Mouse (Mus musculus) B cell, adult 62 days (primary cell): ENCODE results near the gene Vmn2r41. TPM values are rescaled to one million over a fixed set of nuclear protein-coding genes. Genes with fewer than 3 reads are reported as not detected.

ENCODE experiments used
- total RNA-seq: library from RNA; stranded (reverse); gene quantifications from 4 replicates; pipeline ENCODE4 v1.2.4, GENCODE M21; 2023

Gene Vmn2r41
- total RNA-seq = not detected in 4 replicates

DNA sequence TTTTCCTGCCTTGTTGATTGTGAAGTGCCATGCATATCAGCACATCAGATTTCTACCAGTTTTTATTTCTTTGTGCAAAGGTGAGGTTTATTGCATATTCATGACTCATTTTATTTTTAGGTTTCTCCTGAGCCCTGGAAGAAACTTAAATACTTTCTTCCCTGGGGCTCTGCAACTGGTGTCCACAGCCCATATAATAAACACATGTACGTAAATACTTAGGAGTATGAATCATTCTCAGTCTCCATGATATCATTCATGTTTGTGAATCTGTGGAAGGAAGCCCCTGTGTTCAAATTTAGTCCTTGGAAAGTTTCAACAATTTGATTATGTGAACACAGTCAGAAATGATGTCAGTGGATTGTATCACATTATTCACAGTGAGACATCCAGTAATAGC is at the start of gene Vmn2r41:
Gene Vmn2r41 (minus strand): TSS at position 101 of the 400 bp plus-strand sequence.

DNA sequence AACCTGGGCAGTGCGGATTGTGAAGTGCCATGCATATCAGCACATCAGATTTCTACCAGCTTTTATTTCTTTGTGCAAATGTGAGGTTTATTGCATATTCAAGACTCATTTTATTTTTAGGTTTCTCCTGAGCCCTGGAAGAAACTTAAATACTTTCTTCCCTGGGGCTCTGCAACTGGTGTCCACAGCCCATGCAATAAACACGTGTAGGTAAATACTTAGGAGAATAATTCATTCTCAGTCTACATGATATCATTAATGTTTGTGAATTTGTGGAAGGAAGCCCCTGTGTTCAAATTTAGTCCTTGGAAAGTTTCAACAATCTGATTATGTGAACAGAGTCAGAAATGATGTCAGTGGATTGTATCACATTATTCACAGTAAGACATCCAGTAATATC is 38.8 kb upstream of the Vmn2r41 start, which contains the start of gene Vmn2r42:
Gene Vmn2r42 (minus strand): TSS at position 101 of the 400 bp plus-strand sequence.

Other genes with a start within 250 kb of the Vmn2r41 start
- gene Vmn2r42, start 38.7 kb upstream of the Vmn2r41 start, total RNA-seq = not detected in 4 replicates
- not detected in 4 replicates for gene Vmn2r43, start 98.9 kb upstream of the Vmn2r41 start, total RNA-seq
- not detected in 4 replicates for gene Vmn2r44, start 221.7 kb upstream of the Vmn2r41 start, total RNA-seq